In the genomic region with DNA sequence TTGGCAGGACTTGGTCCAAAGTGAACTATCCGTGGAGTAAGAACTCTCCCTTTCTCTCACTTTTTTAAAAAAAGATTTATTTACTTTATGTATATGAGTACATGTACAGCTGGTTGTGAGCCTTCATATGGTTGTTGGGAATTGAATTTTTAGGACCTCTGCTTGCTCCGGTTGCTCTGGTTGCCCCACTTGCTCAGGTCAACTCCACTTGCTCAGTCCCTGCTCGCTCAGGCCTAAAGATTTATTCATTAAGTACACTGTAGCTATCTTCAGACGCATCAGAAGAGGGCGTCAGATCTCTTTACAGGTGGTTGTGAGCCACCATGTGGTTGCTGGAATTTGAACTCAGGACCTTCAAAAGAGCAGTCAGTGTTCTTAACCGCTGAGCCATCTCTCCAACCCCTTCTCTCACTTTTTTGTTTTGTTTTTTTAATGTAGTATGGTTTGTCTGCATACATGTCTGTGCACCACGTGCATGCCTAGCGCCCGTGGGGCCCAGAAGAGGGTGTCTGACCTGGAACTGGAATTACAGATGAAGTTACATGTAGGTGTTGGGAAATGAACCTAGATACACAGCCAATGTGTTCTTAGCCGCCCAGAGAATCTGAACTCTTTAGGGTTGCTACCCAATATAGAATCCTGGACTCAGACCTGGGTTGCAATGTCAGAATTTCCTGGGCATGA, we compare ENCODE assay signal across 8 mouse cellular contexts. TPM values are rescaled to one million over a fixed set of nuclear protein-coding genes. Genes with fewer than 3 reads are reported as not detected.
A peak's percentile ranks its signal among the peaks of the same experiment; 100 is the strongest.
DNase-seq lines count a peak whose midpoint lies in the region; ATAC-seq and TF ChIP-seq lines count a peak whose summit lies in the region.
"Not testable (repeated sequence)": the region's sequence is repeated elsewhere in the genome, so short reads cannot be mapped to it uniquely, and the experiment has no call there.
"Had no signal": no experiment of that assay in that cellular context is flagged by ENCODE, and none has a peak within 500 bp of the region (broad histone marks: within the 10 kb centered on the region; RNA-seq: fewer than 3 reads in every experiment).

No protein-coding gene starts in this region.

- peaks cover 0 to 17% of the 10 kb centered on the region in 2 experiments; a peak in 3 of 4 replicates for H3K36me3 ChIP-seq in MEL (ENCODE audit: control insufficient read depth in 1 of 2, insufficient read depth in 2 of 2, low read length in 2 of 2)
- H3K36me3 ChIP-seq in forebrain, embryonic 10.5 days (replicated peaks) = peaks cover 11% of the 10 kb centered on the region
- H3K36me3 ChIP-seq in heart, embryonic 14.5 days (ENCODE audit: control insufficient read depth, insufficient read depth, low read length) = peaks cover 11% of the 10 kb centered on the region
- H3K36me3 ChIP-seq in intestine, embryonic 15.5 days; lung, postnatal 0 days (ENCODE audit: insufficient read depth, low read length); neural tube, embryonic 11.5 days (ENCODE audit: control insufficient read depth, insufficient read depth, low read length): not testable (repeated sequence)
- H3K36me3 ChIP-seq in limb, embryonic 13.5 days = peaks cover 15% of the 10 kb centered on the region

- peak; percentile 41 for DNase-seq in MEL (ENCODE audit: low read depth, low spot score)
- DNase-seq in forebrain, embryonic 10.5 days (ENCODE audit: extremely low spot score, low spot score); lung, postnatal 0 days (ENCODE audit: low spot score); neural tube, embryonic 11.5 days (ENCODE audit: low spot score): not testable (repeated sequence)

- WGBS in forebrain, embryonic 10.5 days = 51% methylated on average over 10 of the region's 10 CpGs
- WGBS in heart, embryonic 14.5 days = 57% methylated on average over 10 of the region's 10 CpGs
- 49% methylated on average over 10 of the region's 10 CpGs for whole genome bisulfite sequencing in intestine, embryonic 15.5 days
- 53% methylated on average over 10 of the region's 10 CpGs for WGBS in limb, embryonic 13.5 days
- WGBS in lung, postnatal 0 days = 49% methylated on average over 10 of the region's 10 CpGs
- WGBS in neural tube, embryonic 11.5 days = 54% methylated on average over 10 of the region's 10 CpGs

- TF ChIP-seq RAD21 in MEL (IDR thresholded peaks at IDR 0.05; ENCODE audit: low read depth, low read length) = not testable (repeated sequence)

- TF ChIP-seq CTCF in MEL (IDR thresholded peaks at IDR 0.05 in 2 of 3, conservative IDR thresholded peaks at IDR 0.05 in 1 of 3; ENCODE audit: control insufficient read depth in 1 of 3, insufficient read depth in 1 of 3, low read depth in 2 of 3, low read length in 3 of 3, poor library complexity in 1 of 3, severe bottlenecking in 1 of 3); lung, postnatal 0 days (IDR thresholded peaks at IDR 0.05): not testable (repeated sequence)

- not testable (repeated sequence) for H3K9me3 ChIP-seq in MEL (replicated peaks; ENCODE audit: insufficient read depth, low read length); forebrain, embryonic 10.5 days; heart, embryonic 14.5 days (ENCODE audit: control insufficient read depth, low read length); intestine, embryonic 15.5 days; limb, embryonic 13.5 days; lung, postnatal 0 days (ENCODE audit: low read length); neural tube, embryonic 11.5 days (ENCODE audit: control insufficient read depth, low read length)

- H3K9ac ChIP-seq in MEL (ENCODE audit: control insufficient read depth, low read depth, low read length, poor library complexity, severe bottlenecking) = peak overlapping the region; percentile 64
- H3K9ac ChIP-seq in heart, embryonic 14.5 days (ENCODE audit: low read length); intestine, embryonic 15.5 days; limb, embryonic 13.5 days; lung, postnatal 0 days (replicated peaks; ENCODE audit: low read depth); neural tube, embryonic 11.5 days (ENCODE audit: low read length): not testable (repeated sequence)

- not testable (repeated sequence) for TF ChIP-seq POLR2A in MEL (IDR thresholded peaks at IDR 0.05; ENCODE audit: control insufficient read depth in 1 of 2, insufficient read depth in 1 of 2, low read depth in 1 of 2, low read length in 2 of 2, poor library complexity in 1 of 2)

- peaks cover 18% of the 10 kb centered on the region for H3K79me2 ChIP-seq in MEL (ENCODE audit: control insufficient read depth, insufficient read depth, low read length, poor library complexity)

- peaks cover 7 to 12% of the 10 kb centered on the region in 2 experiments for H3K4me1 ChIP-seq in MEL (ENCODE audit: control insufficient read depth in 1 of 2, insufficient read depth in 2 of 2, low read length in 2 of 2)
- peaks cover 22% of the 10 kb centered on the region for H3K4me1 ChIP-seq in forebrain, embryonic 10.5 days
- H3K4me1 ChIP-seq in heart, embryonic 14.5 days (ENCODE audit: control insufficient read depth in 2 of 2, insufficient read depth in 2 of 2, low read length in 2 of 2) = peaks cover 0 to 19% of the 10 kb centered on the region in 2 experiments; a peak in 2 of 4 replicates
- H3K4me1 ChIP-seq in intestine, embryonic 15.5 days (replicated peaks) = peaks cover 12% of the 10 kb centered on the region
- peaks cover 17% of the 10 kb centered on the region for H3K4me1 ChIP-seq in limb, embryonic 13.5 days
- not testable (repeated sequence) for H3K4me1 ChIP-seq in lung, postnatal 0 days (ENCODE audit: insufficient read depth, low read depth, low read length); neural tube, embryonic 11.5 days (ENCODE audit: control insufficient read depth, insufficient read depth, low read length)

- H3K4me2 ChIP-seq in heart, embryonic 14.5 days (ENCODE audit: low read length) = peak overlapping the region; percentile 52
- H3K4me2 ChIP-seq in intestine, embryonic 15.5 days (replicated peaks) = peak overlapping the region; percentile 60
- H3K4me2 ChIP-seq in limb, embryonic 13.5 days (replicated peaks) = peak overlapping the region; percentile 78
- H3K4me2 ChIP-seq in lung, postnatal 0 days (replicated peaks; ENCODE audit: low read depth, low read length) = peak overlapping the region; percentile 64; the same call in 1 of the 2 replicates
- H3K4me2 ChIP-seq in neural tube, embryonic 11.5 days (ENCODE audit: low read depth) = not testable (repeated sequence)

- peak overlapping the region; percentile 53 for H3K27ac ChIP-seq in MEL (ENCODE audit: control insufficient read depth, low read depth, low read length)
- H3K27ac ChIP-seq in forebrain, embryonic 10.5 days = peak overlapping the region; percentile 95
- H3K27ac ChIP-seq in heart, embryonic 14.5 days (replicated peaks in 1 of 2; ENCODE audit: control insufficient read depth in 1 of 2, insufficient read depth in 1 of 2, low read depth in 2 of 2, low read length in 2 of 2) = peak overlapping the region in 1 of 2 experiments; percentile 28; a peak in 1 of 4 replicates
- peak overlapping the region; percentile 32; the same call in 1 of the 2 replicates for H3K27ac ChIP-seq in intestine, embryonic 15.5 days
- H3K27ac ChIP-seq in limb, embryonic 13.5 days = peak overlapping the region; percentile 6; the same call in 1 of the 2 replicates
- not testable (repeated sequence) for H3K27ac ChIP-seq in lung, postnatal 0 days (ENCODE audit: low read length); neural tube, embryonic 11.5 days (ENCODE audit: low read depth, low read length)

- not testable (repeated sequence) for H3K27me3 ChIP-seq in MEL (ENCODE audit: control insufficient read depth in 1 of 2, insufficient read depth in 2 of 2, low read length in 2 of 2); forebrain, embryonic 10.5 days (ENCODE audit: poor library complexity, severe bottlenecking); heart, embryonic 14.5 days (ENCODE audit: control insufficient read depth, insufficient read depth, low read length); intestine, embryonic 15.5 days (replicated peaks); limb, embryonic 13.5 days; lung, postnatal 0 days (replicated peaks; ENCODE audit: insufficient read depth, low read length); neural tube, embryonic 11.5 days (ENCODE audit: control insufficient read depth, insufficient read depth, low read length)

- not testable (repeated sequence) for ATAC-seq in heart, embryonic 14.5 days (ENCODE audit: insufficient number of reproducible peaks, insufficient read depth, low FRiP score, low read depth); limb, embryonic 13.5 days (ENCODE audit: low FRiP score, low read depth); neural tube, embryonic 11.5 days (ENCODE audit: insufficient read depth, low FRiP score, low TSS enrichment)
- peak; percentile 13 for ATAC-seq in intestine, embryonic 15.5 days
- ATAC-seq in lung, postnatal 0 days = peak; percentile 8

- H3K4me3 ChIP-seq in MEL (ENCODE audit: control insufficient read depth in 1 of 2, insufficient read depth in 1 of 2, low read depth in 2 of 2, low read length in 2 of 2) = peak overlapping the region; percentile 51 to 83
- peak overlapping the region; percentile 78 for H3K4me3 ChIP-seq in forebrain, embryonic 10.5 days
- H3K4me3 ChIP-seq in heart, embryonic 14.5 days (ENCODE audit: control insufficient read depth in 1 of 2, insufficient read depth in 1 of 2, low read depth in 1 of 2, low read length in 2 of 2) = peak overlapping the region in 1 of 2 experiments; percentile 71; a peak in 1 of 4 replicates
- H3K4me3 ChIP-seq in intestine, embryonic 15.5 days (replicated peaks) = 0 out of 2 replicates have a peak overlapping the region, but pooled peaks have one; percentile 88
- peak overlapping the region; percentile 85 for H3K4me3 ChIP-seq in limb, embryonic 13.5 days
- H3K4me3 ChIP-seq in lung, postnatal 0 days (ENCODE audit: low read depth, low read length) = not testable (repeated sequence)
- H3K4me3 ChIP-seq in neural tube, embryonic 11.5 days (ENCODE audit: low read depth, low read length) = peak overlapping the region; percentile 87; the same call in 1 of the 2 replicates

- not testable (repeated sequence) for TF ChIP-seq EP300 in MEL (IDR thresholded peaks at IDR 0.05; ENCODE audit: low read depth in 1 of 2, low read length in 2 of 2); lung, postnatal 0 days (IDR thresholded peaks at IDR 0.05)

RNA-seq across cellular contexts. Expression of gene Dnase1l2, which starts 12.8 kb away (rescaled TPM):
- total RNA-seq in MEL (2012; rRNA removed) = 0.49 and 0.62 TPM in 2 replicates
- polyA plus RNA-seq in MEL (2012; ENCODE audit: insufficient read depth in 1 of 2, insufficient read length in 2 of 2, low read depth in 1 of 2, low replicate concordance in 2 of 2, missing spikeins in 1 of 2) = 1 to 10 TPM in 1 of 2 experiments, not detected in 1; 1.8 TPM
- 2.3 TPM in 2 replicates for polyA plus RNA-seq in forebrain, embryonic 10.5 days (2016; fragmentation: Nextera tagmentation; extraction: Ambion mirVana)
- 1.5 and 2.4 TPM in 2 replicates for polyA plus RNA-seq in heart, embryonic 14.5 days (2014; fragmentation: Nextera tagmentation; extraction: Ambion mirVana)
- polyA plus RNA-seq in intestine, embryonic 15.5 days (2015; fragmentation: Nextera tagmentation; extraction: Ambion mirVana) = 1.4 and 2.1 TPM in 2 replicates
- 2.7 and 3.9 TPM in 2 replicates for polyA plus RNA-seq in limb, embryonic 13.5 days (2015; fragmentation: Nextera tagmentation; extraction: Ambion mirVana)
- 1.1 and 1.4 TPM in 2 replicates for polyA plus RNA-seq in lung, postnatal 0 days (2015; fragmentation: Nextera tagmentation; extraction: Ambion mirVana)
- polyA plus RNA-seq in neural tube, embryonic 11.5 days (2014; fragmentation: Nextera tagmentation; extraction: Ambion mirVana) = 2.1 and 2.3 TPM in 2 replicates

RNA-seq across cellular contexts. Expression of gene E4f1, which starts 14.4 kb away (rescaled TPM):
- total RNA-seq in MEL (2012; rRNA removed) = 24.3 and 26.0 TPM in 2 replicates
- 10 to 100 TPM in 1 of 2 experiments, not detected in 1; 37.1 TPM for polyA plus RNA-seq in MEL (2012; ENCODE audit: insufficient read depth in 1 of 2, insufficient read length in 2 of 2, low read depth in 1 of 2, low replicate concordance in 2 of 2, missing spikeins in 1 of 2)
- 32.7 and 35.2 TPM in 2 replicates for polyA plus RNA-seq in forebrain, embryonic 10.5 days (2016; fragmentation: Nextera tagmentation; extraction: Ambion mirVana)
- polyA plus RNA-seq in heart, embryonic 14.5 days (2014; fragmentation: Nextera tagmentation; extraction: Ambion mirVana) = 16.0 and 17.6 TPM in 2 replicates
- 23.0 and 29.3 TPM in 2 replicates for polyA plus RNA-seq in intestine, embryonic 15.5 days (2015; fragmentation: Nextera tagmentation; extraction: Ambion mirVana)
- 38.3 and 45.7 TPM in 2 replicates for polyA plus RNA-seq in limb, embryonic 13.5 days (2015; fragmentation: Nextera tagmentation; extraction: Ambion mirVana)
- polyA plus RNA-seq in lung, postnatal 0 days (2015; fragmentation: Nextera tagmentation; extraction: Ambion mirVana) = 15.7 and 17.5 TPM in 2 replicates
- 17.0 and 21.2 TPM in 2 replicates for polyA plus RNA-seq in neural tube, embryonic 11.5 days (2014; fragmentation: Nextera tagmentation; extraction: Ambion mirVana)

RNA-seq across cellular contexts. Expression of gene Pgp, which starts 14.5 kb away (rescaled TPM):
- total RNA-seq in MEL (2012; rRNA removed) = 16.6 and 19.3 TPM in 2 replicates
- 10 to 100 TPM in 1 of 2 experiments, not detected in 1; 55.0 TPM for polyA plus RNA-seq in MEL (2012; ENCODE audit: insufficient read depth in 1 of 2, insufficient read length in 2 of 2, low read depth in 1 of 2, low replicate concordance in 2 of 2, missing spikeins in 1 of 2)
- 79.7 and 85.3 TPM in 2 replicates for polyA plus RNA-seq in forebrain, embryonic 10.5 days (2016; fragmentation: Nextera tagmentation; extraction: Ambion mirVana)
- polyA plus RNA-seq in heart, embryonic 14.5 days (2014; fragmentation: Nextera tagmentation; extraction: Ambion mirVana) = 65.7 and 66.6 TPM in 2 replicates
- polyA plus RNA-seq in intestine, embryonic 15.5 days (2015; fragmentation: Nextera tagmentation; extraction: Ambion mirVana) = 79.9 and 80.6 TPM in 2 replicates
- 50.2 and 51.3 TPM in 2 replicates for polyA plus RNA-seq in limb, embryonic 13.5 days (2015; fragmentation: Nextera tagmentation; extraction: Ambion mirVana)
- polyA plus RNA-seq in lung, postnatal 0 days (2015; fragmentation: Nextera tagmentation; extraction: Ambion mirVana) = 40.4 and 42.5 TPM in 2 replicates
- 65.0 and 65.2 TPM in 2 replicates for polyA plus RNA-seq in neural tube, embryonic 11.5 days (2014; fragmentation: Nextera tagmentation; extraction: Ambion mirVana)

RNA-seq across cellular contexts. Expression of gene Bricd5, which starts 18.0 kb away (rescaled TPM):
- 1.1 and 2.0 TPM in 2 replicates for total RNA-seq in MEL (2012; rRNA removed)
- under 1 TPM in 1 of 2 experiments, not detected in 1; 0.82 TPM for polyA plus RNA-seq in MEL (2012; ENCODE audit: insufficient read depth in 1 of 2, insufficient read length in 2 of 2, low read depth in 1 of 2, low replicate concordance in 2 of 2, missing spikeins in 1 of 2)
- 0.23 and 0.25 TPM in 2 replicates for polyA plus RNA-seq in forebrain, embryonic 10.5 days (2016; fragmentation: Nextera tagmentation; extraction: Ambion mirVana)
- not detected in 2 replicates for polyA plus RNA-seq in heart, embryonic 14.5 days (2014; fragmentation: Nextera tagmentation; extraction: Ambion mirVana)
- 0.40 and 0.68 TPM in 2 replicates for polyA plus RNA-seq in intestine, embryonic 15.5 days (2015; fragmentation: Nextera tagmentation; extraction: Ambion mirVana)
- not detected in 2 replicates for polyA plus RNA-seq in limb, embryonic 13.5 days (2015; fragmentation: Nextera tagmentation; extraction: Ambion mirVana)
- polyA plus RNA-seq in lung, postnatal 0 days (2015; fragmentation: Nextera tagmentation; extraction: Ambion mirVana) = not detected in 2 replicates
- 0.33 and 0.51 TPM in 2 replicates for polyA plus RNA-seq in neural tube, embryonic 11.5 days (2014; fragmentation: Nextera tagmentation; extraction: Ambion mirVana)
- total RNA-seq: common myeloid progenitor, adult 5-6 weeks had no signal

RNA-seq across cellular contexts. Expression of gene Mlst8, which starts 23.2 kb away (rescaled TPM):
- 28.5 and 35.4 TPM in 2 replicates for total RNA-seq in MEL (2012; rRNA removed)
- 10 to 100 TPM in 1 of 2 experiments, not detected in 1; 57.3 TPM for polyA plus RNA-seq in MEL (2012; ENCODE audit: insufficient read depth in 1 of 2, insufficient read length in 2 of 2, low read depth in 1 of 2, low replicate concordance in 2 of 2, missing spikeins in 1 of 2)
- 36.8 and 40.0 TPM in 2 replicates for polyA plus RNA-seq in forebrain, embryonic 10.5 days (2016; fragmentation: Nextera tagmentation; extraction: Ambion mirVana)
- 15.2 and 17.5 TPM in 2 replicates for polyA plus RNA-seq in heart, embryonic 14.5 days (2014; fragmentation: Nextera tagmentation; extraction: Ambion mirVana)
- polyA plus RNA-seq in intestine, embryonic 15.5 days (2015; fragmentation: Nextera tagmentation; extraction: Ambion mirVana) = 25.2 and 27.3 TPM in 2 replicates
- polyA plus RNA-seq in limb, embryonic 13.5 days (2015; fragmentation: Nextera tagmentation; extraction: Ambion mirVana) = 33.1 and 35.6 TPM in 2 replicates
- 13.0 and 14.4 TPM in 2 replicates for polyA plus RNA-seq in lung, postnatal 0 days (2015; fragmentation: Nextera tagmentation; extraction: Ambion mirVana)
- 26.2 and 29.7 TPM in 2 replicates for polyA plus RNA-seq in neural tube, embryonic 11.5 days (2014; fragmentation: Nextera tagmentation; extraction: Ambion mirVana)
